Mouse (Mus musculus): ENCODE measurements around the gene Gli3. TPM values are rescaled to one million over a fixed set of nuclear protein-coding genes. Genes with fewer than 3 reads are reported as not detected.

Gli3 gene
- polyA plus RNA-seq, 1 experiment from 2014 or later, result 30.6 TPM

DNA sequence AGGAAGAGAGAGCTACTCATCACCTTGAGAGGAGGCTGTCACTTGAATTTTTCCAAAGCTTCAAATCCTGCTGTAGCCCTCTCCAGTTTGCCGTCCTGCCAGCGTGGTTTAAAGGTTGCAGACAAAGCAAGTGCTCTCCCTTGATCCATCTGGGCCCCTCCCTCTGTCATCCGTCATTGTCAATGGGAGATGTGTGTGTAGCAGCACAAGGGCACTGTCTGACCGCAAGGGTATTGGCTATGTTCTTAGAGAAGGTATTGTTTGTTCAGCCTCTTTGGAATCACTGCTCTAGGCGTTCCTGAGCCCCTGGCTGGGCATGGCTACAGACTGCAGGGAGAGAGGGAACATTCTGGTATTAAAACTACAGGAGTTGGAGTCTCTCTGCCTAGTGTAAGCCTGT, 79.0 kb downstream of the Gli3 start:
- H3K4me2 ChIP-seq, result no peak overlapping the region
- H3K4me1 ChIP-seq (ENCODE audit: insufficient read depth), result peaks cover 27% of the 10 kb centered on the region
- no peaks in the 10 kb centered on the region for H3K36me3 ChIP-seq (ENCODE audit: insufficient read depth)
- no peaks in the 10 kb centered on the region for H3K27me3 ChIP-seq (ENCODE audit: insufficient read depth, low read length)
- DNase-seq, result peak; percentile 33
- no peak for TF ChIP-seq CTCF (IDR thresholded peaks at IDR 0.05; ENCODE audit: low read depth)
- peak; percentile 35; the same call in 1 of the 2 replicates for ATAC-seq (ENCODE audit: insufficient read depth)
- WGBS, result 20% methylated on average over 5 of the region's 5 CpGs
- no peaks in the 10 kb centered on the region for H3K9me3 ChIP-seq (ENCODE audit: low read depth, low read length)
- no peak overlapping the region for H3K9ac ChIP-seq
- H3K4me3 ChIP-seq (ENCODE audit: low read depth, low read length), result no peak overlapping the region
- H3K27ac ChIP-seq (ENCODE audit: low read depth), result no peak overlapping the region

DNA sequence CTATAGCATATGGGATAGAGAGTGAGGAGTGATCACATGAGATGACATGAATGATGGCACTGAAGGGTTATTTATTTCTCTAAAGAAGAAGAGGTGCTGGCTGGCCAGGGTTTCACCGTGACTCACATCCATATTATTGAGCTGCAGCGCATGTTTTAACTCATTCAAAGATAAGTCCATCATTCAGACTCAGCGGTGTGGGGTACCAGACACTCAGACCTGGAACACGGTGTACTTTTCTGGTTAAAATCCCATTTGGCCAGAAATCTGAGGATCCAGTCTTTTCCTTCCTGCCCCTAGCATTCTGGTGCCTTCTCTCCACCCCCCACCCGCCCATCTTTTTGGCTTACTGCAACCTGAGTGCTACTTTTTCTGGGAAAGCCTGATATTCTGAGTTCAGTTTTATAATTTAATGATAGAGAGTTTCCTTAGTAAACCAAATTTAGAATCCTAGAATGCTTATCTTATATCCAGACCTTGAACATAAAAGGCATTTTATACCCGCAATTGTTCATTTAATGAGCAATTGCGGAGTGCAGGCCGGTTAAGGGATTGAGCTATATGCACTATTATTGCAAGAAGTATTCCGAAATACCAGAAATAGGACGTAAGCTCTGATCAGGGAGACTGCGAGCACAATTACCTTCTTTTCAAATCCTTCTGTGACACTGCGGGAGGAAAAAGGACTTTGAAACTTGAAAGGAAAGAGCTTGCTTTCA, 80.3 kb downstream of the Gli3 start:
- no peaks in the 10 kb centered on the region for H3K9me3 ChIP-seq (ENCODE audit: low read depth, low read length)
- no peaks in the 10 kb centered on the region; the same call in 1 of the 2 replicates for H3K36me3 ChIP-seq (ENCODE audit: insufficient read depth)
- H3K9ac ChIP-seq, result no peak overlapping the region
- DNase-seq, result no peak
- H3K4me3 ChIP-seq (ENCODE audit: low read depth, low read length), result no peak overlapping the region
- no peak for ATAC-seq (ENCODE audit: insufficient read depth)
- no peak overlapping the region for H3K4me2 ChIP-seq
- 61% methylated on average over 12 of the region's 12 CpGs for WGBS
- peaks cover 20% of the 10 kb centered on the region for H3K4me1 ChIP-seq (ENCODE audit: insufficient read depth)
- no peaks in the 10 kb centered on the region for H3K27me3 ChIP-seq (ENCODE audit: insufficient read depth, low read length)
- no peak for TF ChIP-seq CTCF (IDR thresholded peaks at IDR 0.05; ENCODE audit: low read depth)
- H3K27ac ChIP-seq (ENCODE audit: low read depth), result no peak overlapping the region

- ATAC-seq (ENCODE audit: insufficient read depth), result peak; percentile 44; the same call in 1 of the 2 replicates
- no peak for TF ChIP-seq CTCF (IDR thresholded peaks at IDR 0.05; ENCODE audit: low read depth)
- no peaks in the 10 kb centered on the region for H3K27me3 ChIP-seq (ENCODE audit: insufficient read depth, low read length)
- no peak overlapping the region for H3K27ac ChIP-seq (ENCODE audit: low read depth)
- no peaks in the 10 kb centered on the region for H3K9me3 ChIP-seq (ENCODE audit: low read depth, low read length)
- no peak overlapping the region for H3K4me3 ChIP-seq (ENCODE audit: low read depth, low read length)
- peaks cover 19% of the 10 kb centered on the region for H3K4me1 ChIP-seq (ENCODE audit: insufficient read depth)
- no peaks in the 10 kb centered on the region; the same call in 1 of the 2 replicates for H3K36me3 ChIP-seq (ENCODE audit: insufficient read depth)
- 40% methylated on average over 7 of the region's 7 CpGs for WGBS
- no peak overlapping the region for H3K9ac ChIP-seq
- no peak overlapping the region for H3K4me2 ChIP-seq
- DNase-seq, result peak; percentile 33
Measured at GRCm38 (mm10) chr13:15543888-15544640, 81.0 kb downstream of the Gli3 start.

GRCm38 (mm10) chr13:15545346-15545896, 82.4 kb downstream of the Gli3 start:
- Histone ChIP-seq H3K4me3 (ENCODE audit: low read depth, low read length) (no peak overlapping the region), H3K27me3 (ENCODE audit: insufficient read depth, low read length) (no peaks in the 10 kb centered on the region), H3K27ac (ENCODE audit: low read depth) (no peak overlapping the region), H3K9ac (no peak overlapping the region), H3K9me3 (ENCODE audit: low read depth, low read length) (no peaks in the 10 kb centered on the region), H3K4me2 (no peak overlapping the region), H3K4me1 (ENCODE audit: insufficient read depth) (peaks cover 19% of the 10 kb centered on the region), H3K36me3 (ENCODE audit: insufficient read depth) (peaks cover 2% of the 10 kb centered on the region; the same call in 1 of the 2 replicates)
- DNase-seq, result no peak
- 44% methylated on average over 4 of the region's 4 CpGs for WGBS
- TF ChIP-seq CTCF (IDR thresholded peaks at IDR 0.05; ENCODE audit: low read depth), result no peak
- no peak for ATAC-seq (ENCODE audit: insufficient read depth)

GRCm38 (mm10) chr13:15546258-15546657, 83.2 kb downstream of the Gli3 start:
- H3K4me1 ChIP-seq (ENCODE audit: insufficient read depth), result peaks cover 17% of the 10 kb centered on the region
- 72% methylated on average over 4 of the region's 4 CpGs for WGBS

GRCm38 (mm10) chr13:15549466-15549865, 86.4 kb downstream of the Gli3 start:
- H3K4me3 ChIP-seq (ENCODE audit: low read depth, low read length), result no peak overlapping the region
- DNase-seq, result no peak
- H3K36me3 ChIP-seq (ENCODE audit: insufficient read depth), result peaks cover 2% of the 10 kb centered on the region; the same call in 1 of the 2 replicates
- no peak overlapping the region for H3K4me2 ChIP-seq
- H3K9ac ChIP-seq, result no peak overlapping the region
- WGBS, result 66% methylated on average over 6 of the region's 6 CpGs
- no peak overlapping the region for H3K27ac ChIP-seq (ENCODE audit: low read depth)
- no peak for TF ChIP-seq CTCF (IDR thresholded peaks at IDR 0.05; ENCODE audit: low read depth)
- no peaks in the 10 kb centered on the region for H3K9me3 ChIP-seq (ENCODE audit: low read depth, low read length)
- ATAC-seq (ENCODE audit: insufficient read depth), result no peak
- H3K4me1 ChIP-seq (ENCODE audit: insufficient read depth), result no peaks in the 10 kb centered on the region; the same call in 1 of the 2 replicates
- H3K27me3 ChIP-seq (ENCODE audit: insufficient read depth, low read length), result no peaks in the 10 kb centered on the region

More at GRCm38 (mm10) chr13:15546258-15546657, 83.2 kb downstream of the Gli3 start:
- Histone ChIP-seq H3K9me3 (ENCODE audit: low read depth, low read length) (no peaks in the 10 kb centered on the region), H3K36me3 (ENCODE audit: insufficient read depth) (peaks cover 2% of the 10 kb centered on the region; the same call in 1 of the 2 replicates), H3K4me3 (ENCODE audit: low read depth, low read length) (no peak overlapping the region), H3K27me3 (ENCODE audit: insufficient read depth, low read length) (no peaks in the 10 kb centered on the region), H3K27ac (ENCODE audit: low read depth) (no peak overlapping the region), H3K9ac (no peak overlapping the region), H3K4me2 (no peak overlapping the region)
- DNase-seq (no peak), ATAC-seq (ENCODE audit: insufficient read depth) (no peak)
- TF ChIP-seq CTCF (IDR thresholded peaks at IDR 0.05; ENCODE audit: low read depth), result no peak
